25 mouse cellular contexts compared by ENCODE assay signal in genomic region chr17:31736716-31737115, GRCm38 (mm10). TPM values are rescaled to one million over a fixed set of nuclear protein-coding genes. Genes with fewer than 3 reads are reported as not detected.
DNase-seq lines count a peak whose midpoint lies in the region; ATAC-seq and TF ChIP-seq lines count a peak whose summit lies in the region.
"Had no signal": no experiment of that assay in that cellular context is flagged by ENCODE, and none has a peak within 500 bp of the region (broad histone marks: within the 10 kb centered on the region; RNA-seq: fewer than 3 reads in every experiment).

No protein-coding gene starts in this region.

- no peaks in the 10 kb centered on the region for H3K27me3 ChIP-seq in liver, adult 2 months (ENCODE audit: control insufficient read depth, insufficient read depth, low read length)
- H3K27me3 ChIP-seq in liver, embryonic 12.5 days (replicated peaks), result no peaks in the 10 kb centered on the region
- no peaks in the 10 kb centered on the region for H3K27me3 ChIP-seq in lung, postnatal 0 days (replicated peaks; ENCODE audit: insufficient read depth, low read length)
- no peaks in the 10 kb centered on the region for H3K27me3 ChIP-seq in forebrain, embryonic 11.5 days (ENCODE audit: control insufficient read depth, insufficient read depth, low read length)
- H3K27me3 ChIP-seq in forebrain, postnatal 0 days (ENCODE audit: insufficient read depth, low read length), result no peaks in the 10 kb centered on the region
- H3K27me3 ChIP-seq: hindbrain, embryonic 15.5 days; limb, embryonic 13.5 days; neural tube, embryonic 15.5 days had no signal

- no peak overlapping the region for H3K4me2 ChIP-seq in liver, embryonic 12.5 days
- H3K4me2 ChIP-seq in lung, postnatal 0 days (replicated peaks; ENCODE audit: low read depth, low read length), result no peak overlapping the region
- no peak overlapping the region for H3K4me2 ChIP-seq in forebrain, embryonic 11.5 days (ENCODE audit: low read depth, low read length, severe bottlenecking)
- H3K4me2 ChIP-seq in forebrain, postnatal 0 days (ENCODE audit: low read depth), result no peak overlapping the region
- H3K4me2 ChIP-seq: heart, embryonic 11.5 days; hindbrain, embryonic 15.5 days; limb, embryonic 13.5 days; lung, embryonic 14.5 days; neural tube, embryonic 15.5 days had no signal

- 0 out of 2 replicates have a peak, but pooled peaks have one; percentile 42 for TF ChIP-seq EP300 in lung, postnatal 0 days (IDR thresholded peaks at IDR 0.05)

- no peaks in the 10 kb centered on the region for H3K36me3 ChIP-seq in liver, adult 2 months (ENCODE audit: control insufficient read depth, insufficient read depth, low read length)
- no peaks in the 10 kb centered on the region for H3K36me3 ChIP-seq in liver, embryonic 12.5 days
- no peaks in the 10 kb centered on the region for H3K36me3 ChIP-seq in lung, postnatal 0 days (ENCODE audit: insufficient read depth, low read length)
- no peaks in the 10 kb centered on the region for H3K36me3 ChIP-seq in forebrain, embryonic 11.5 days (ENCODE audit: control insufficient read depth, insufficient read depth, low read length)
- H3K36me3 ChIP-seq in forebrain, postnatal 0 days (ENCODE audit: insufficient read depth), result no peaks in the 10 kb centered on the region
- H3K36me3 ChIP-seq: embryonic facial prominence, embryonic 10.5 days; hindbrain, embryonic 15.5 days; limb, embryonic 13.5 days; midbrain, embryonic 10.5 days; neural tube, embryonic 15.5 days had no signal

- no peak overlapping the region for H3K27ac ChIP-seq in liver, adult 2 months (replicated peaks; ENCODE audit: insufficient read depth, low read depth, low read length)
- no peak overlapping the region for H3K27ac ChIP-seq in liver, embryonic 12.5 days
- no peak overlapping the region for H3K27ac ChIP-seq in lung, postnatal 0 days (ENCODE audit: low read length)
- H3K27ac ChIP-seq in forebrain, embryonic 11.5 days (ENCODE audit: low read depth, low read length), result no peak overlapping the region
- no peak overlapping the region for H3K27ac ChIP-seq in forebrain, postnatal 0 days (ENCODE audit: low read depth, low read length)
- H3K27ac ChIP-seq: embryonic facial prominence, embryonic 10.5 days; hindbrain, embryonic 15.5 days; layer of hippocampus, adult 2 months; limb, embryonic 13.5 days; midbrain, embryonic 10.5 days; neural tube, embryonic 15.5 days had no signal

- H3K9ac ChIP-seq in liver, adult 2 months (ENCODE audit: low read depth, low read length), result no peak overlapping the region
- no peak overlapping the region for H3K9ac ChIP-seq in liver, embryonic 12.5 days
- no peak overlapping the region for H3K9ac ChIP-seq in lung, postnatal 0 days (replicated peaks; ENCODE audit: low read depth)
- no peak overlapping the region for H3K9ac ChIP-seq in forebrain, embryonic 11.5 days (ENCODE audit: low read length)
- no peak overlapping the region for H3K9ac ChIP-seq in forebrain, postnatal 0 days
- H3K9ac ChIP-seq: hindbrain, embryonic 15.5 days; limb, embryonic 13.5 days; lung, embryonic 14.5 days; neural tube, embryonic 15.5 days had no signal

- 41% methylated on average over 6 of the region's 6 CpGs for WGBS in liver, adult 2 months
- WGBS in liver, embryonic 12.5 days (ENCODE audit: insufficient replicate concordance), result 51% methylated on average over 6 of the region's 6 CpGs
- 56% methylated on average over 6 of the region's 6 CpGs for WGBS in lung, postnatal 0 days
- WGBS in forebrain, embryonic 11.5 days, result 82% methylated on average over 6 of the region's 6 CpGs
- 73% methylated on average over 6 of the region's 6 CpGs for WGBS in forebrain, postnatal 0 days

- no peak overlapping the region for H3K4me3 ChIP-seq in liver, adult 2 months (ENCODE audit: insufficient read depth, low read depth, low read length)
- H3K4me3 ChIP-seq in liver, embryonic 12.5 days, result no peak overlapping the region
- no peak overlapping the region for H3K4me3 ChIP-seq in lung, postnatal 0 days (ENCODE audit: low read depth, low read length)
- H3K4me3 ChIP-seq in forebrain, embryonic 11.5 days (ENCODE audit: low read depth, low read length), result no peak overlapping the region
- H3K4me3 ChIP-seq in forebrain, postnatal 0 days (ENCODE audit: low read depth, low read length), result no peak overlapping the region
- H3K4me3 ChIP-seq: embryonic facial prominence, embryonic 10.5 days; hindbrain, embryonic 15.5 days; layer of hippocampus, adult 2 months; limb, embryonic 13.5 days; midbrain, embryonic 10.5 days; neural tube, embryonic 15.5 days had no signal

- ATAC-seq in liver, embryonic 12.5 days, result no peak
- ATAC-seq in lung, postnatal 0 days, result peak; percentile 74
- ATAC-seq in megakaryocyte progenitor cell, adult 5-6 weeks (replicated peaks; ENCODE audit: poor library complexity), result peak; percentile 37
- ATAC-seq in forebrain, embryonic 11.5 days (replicated peaks; ENCODE audit: low FRiP score), result no peak
- ATAC-seq in forebrain, postnatal 0 days, result no peak
- ATAC-seq: forebrain, embryonic 16.5 days; intestine, postnatal 0 days had no signal

- H3K79me2 ChIP-seq in liver, adult 2 months (ENCODE audit: control insufficient read depth, insufficient read depth, low read length), result no peaks in the 10 kb centered on the region

- peak; percentile 70 for DNase-seq in liver, adult 2 months (ENCODE audit: extremely low read depth, low read depth, low spot score)
- DNase-seq in lung, postnatal 0 days (ENCODE audit: low spot score), result peak; percentile 88
- DNase-seq in thymus, postnatal 10 days (ENCODE audit: low spot score in 2 of 2), result peak; percentile 27 to 29
- no peak for DNase-seq in forebrain, embryonic 11.5 days (ENCODE audit: low spot score)
- no peak for DNase-seq in forebrain, postnatal 0 days
- no peak for DNase-seq in cerebellum, postnatal 25 days
- DNase-seq: cerebellum, adult 11-12 months; cerebellum, postnatal 36 days; gastrocnemius, postnatal 14 days; lung, embryonic 14.5 days; right cerebral cortex, postnatal 4 days had no signal

- no peak for TF ChIP-seq CTCF in liver, adult 2 months (IDR thresholded peaks at IDR 0.05; ENCODE audit: low read depth, low read length)
- no peak for TF ChIP-seq CTCF in lung, postnatal 0 days (IDR thresholded peaks at IDR 0.05)
- TF ChIP-seq CTCF in forebrain, postnatal 0 days (IDR thresholded peaks at IDR 0.05; ENCODE audit: low read depth), result no peak

- TF ChIP-seq POLR2A in liver, adult 2 months (IDR thresholded peaks at IDR 0.05; ENCODE audit: extremely low read depth, insufficient read depth, low read length), result no peak

- no peaks in the 10 kb centered on the region for H3K4me1 ChIP-seq in liver, adult 2 months (ENCODE audit: control insufficient read depth, insufficient read depth, low read length)
- H3K4me1 ChIP-seq in liver, embryonic 12.5 days, result 0 out of 2 replicates have a peak, but pooled peaks cover 10% of the 10 kb centered on the region
- peaks cover 12% of the 10 kb centered on the region; the same call in 1 of the 2 replicates for H3K4me1 ChIP-seq in lung, postnatal 0 days (ENCODE audit: insufficient read depth, low read depth, low read length)
- H3K4me1 ChIP-seq in forebrain, embryonic 11.5 days (replicated peaks; ENCODE audit: control insufficient read depth, insufficient read depth, low read length), result no peaks in the 10 kb centered on the region
- H3K4me1 ChIP-seq in forebrain, postnatal 0 days (ENCODE audit: insufficient read depth), result no peaks in the 10 kb centered on the region
- H3K4me1 ChIP-seq: hindbrain, embryonic 15.5 days had no signal

- H3K9me3 ChIP-seq in liver, embryonic 12.5 days (replicated peaks), result no peaks in the 10 kb centered on the region
- H3K9me3 ChIP-seq in lung, postnatal 0 days (ENCODE audit: low read length), result no peaks in the 10 kb centered on the region
- H3K9me3 ChIP-seq in forebrain, embryonic 11.5 days (ENCODE audit: control insufficient read depth, low read length), result no peaks in the 10 kb centered on the region
- no peaks in the 10 kb centered on the region for H3K9me3 ChIP-seq in forebrain, postnatal 0 days (ENCODE audit: low read length)
- H3K9me3 ChIP-seq: embryonic facial prominence, embryonic 10.5 days; hindbrain, embryonic 15.5 days; limb, embryonic 13.5 days; midbrain, embryonic 10.5 days; neural tube, embryonic 15.5 days had no signal

RNA-seq across cellular contexts. Expression of gene Cryaa, which starts 59.1 kb away (rescaled TPM):
- total RNA-seq in liver, adult 2 months (2014; rRNA removed), result not detected in 2 replicates
- not detected in 2 replicates for polyA plus RNA-seq in liver, adult 2 months (2012; rRNA removed)
- 0.16 TPM in 1 of 2 replicates, not detected in the other for polyA plus RNA-seq in liver, embryonic 12.5 days (2016; fragmentation: Nextera tagmentation; extraction: Ambion mirVana)
- polyA plus RNA-seq in lung, postnatal 0 days (2015; fragmentation: Nextera tagmentation; extraction: Ambion mirVana), result 0.76 and 1.2 TPM in 2 replicates
- not detected in 2 replicates for total RNA-seq in megakaryocyte progenitor cell, adult 5-6 weeks (2015)
- total RNA-seq in megakaryocyte progenitor cell, adult 5-6 weeks (2017), result not detected in 2 replicates
- polyA plus RNA-seq in forebrain, embryonic 11.5 days (2014; fragmentation: Nextera tagmentation; extraction: Ambion mirVana), result not detected in 2 replicates
- not detected in 2 replicates for total RNA-seq in forebrain, postnatal 0 days (2014; rRNA removed)
- 0.28 TPM in 1 of 2 replicates, not detected in the other for polyA plus RNA-seq in forebrain, postnatal 0 days (2015; fragmentation: Nextera tagmentation; extraction: Ambion mirVana)
- total RNA-seq: gastrocnemius, postnatal 14 days; heart, postnatal 25 days had no signal
- polyA plus RNA-seq: forebrain, embryonic 16.5 days; heart, embryonic 11.5 days; kidney, embryonic 16.5 days; limb, embryonic 13.5 days; lung, embryonic 14.5 days; midbrain, embryonic 10.5 days; urinary bladder, adult 2 months had no signal

Comparison
In these comparisons a context has a peak if more than half of its experiments do, and no peak if none do; other contexts are left out.
1. DNase-seq: peak in liver, adult 2 months (single experiment), lung, postnatal 0 days (single experiment) and thymus, postnatal 10 days (2 of 2); none in forebrain, embryonic 11.5 days (single experiment), forebrain, postnatal 0 days (single experiment) and cerebellum, postnatal 25 days (0 of 2).
2. ATAC-seq: peak in lung, postnatal 0 days (single experiment) and megakaryocyte progenitor cell, adult 5-6 weeks (single experiment); none in liver, embryonic 12.5 days (single experiment), forebrain, embryonic 11.5 days (single experiment) and forebrain, postnatal 0 days (single experiment).